Comparison of ENCODE assay signal across 27 mouse cellular contexts in genomic region chr4:12592973-12593372, GRCm38 (mm10).
DNase-seq lines count a peak whose midpoint lies in the region; ATAC-seq lines count a peak whose summit lies in the region.
"Had no signal": no experiment of that assay in that cellular context is flagged by ENCODE, and none has a peak within 500 bp of the region (broad histone marks: within the 10 kb centered on the region; RNA-seq: fewer than 3 reads in every experiment).

No protein-coding gene starts in this region.

- H3K27ac ChIP-seq in kidney, embryonic 15.5 days: no peak overlapping the region
- no peak overlapping the region for H3K27ac ChIP-seq in midbrain, embryonic 16.5 days (ENCODE audit: low read length)
- no peak overlapping the region for H3K27ac ChIP-seq in midbrain, embryonic 10.5 days (replicated peaks)
- H3K27ac ChIP-seq in embryonic facial prominence, embryonic 14.5 days (replicated peaks; ENCODE audit: low read depth, low read length): no peak overlapping the region
- H3K27ac ChIP-seq: embryonic facial prominence, embryonic 15.5 days; forebrain, embryonic 12.5 days; forebrain, embryonic 15.5 days; heart, adult 2 months; heart, embryonic 10.5 days; heart, embryonic 13.5 days; hindbrain, embryonic 10.5 days; hindbrain, embryonic 13.5 days; intestine, embryonic 15.5 days had no signal

- intact Hi-C loops in heart, postnatal 10 days (cut with DNase I): no loop called here

- H3K4me2 ChIP-seq in kidney, embryonic 15.5 days: no peak overlapping the region
- no peak overlapping the region for H3K4me2 ChIP-seq in midbrain, embryonic 16.5 days (ENCODE audit: low read length)
- H3K4me2 ChIP-seq in embryonic facial prominence, embryonic 14.5 days (ENCODE audit: low read depth, low read length): no peak overlapping the region
- H3K4me2 ChIP-seq: embryonic facial prominence, embryonic 15.5 days; forebrain, embryonic 12.5 days; forebrain, embryonic 15.5 days; heart, embryonic 13.5 days; hindbrain, embryonic 13.5 days; intestine, embryonic 15.5 days had no signal

- H3K4me1 ChIP-seq in kidney, embryonic 15.5 days: no peaks in the 10 kb centered on the region
- no peaks in the 10 kb centered on the region for H3K4me1 ChIP-seq in midbrain, embryonic 16.5 days (ENCODE audit: control insufficient read depth, insufficient read depth, low read length)
- H3K4me1 ChIP-seq in midbrain, embryonic 10.5 days: peaks cover 4% of the 10 kb centered on the region; the same call in 1 of the 2 replicates
- H3K4me1 ChIP-seq in embryonic facial prominence, embryonic 14.5 days (ENCODE audit: control insufficient read depth, insufficient read depth, low read length): peaks cover 29% of the 10 kb centered on the region
- H3K4me1 ChIP-seq: forebrain, embryonic 12.5 days; forebrain, embryonic 15.5 days; heart, embryonic 10.5 days; heart, embryonic 13.5 days; intestine, embryonic 15.5 days had no signal

- H3K4me3 ChIP-seq in kidney, embryonic 15.5 days (replicated peaks): no peak overlapping the region
- no peak overlapping the region for H3K4me3 ChIP-seq in midbrain, embryonic 16.5 days (ENCODE audit: low read depth, low read length)
- H3K4me3 ChIP-seq in midbrain, embryonic 10.5 days: no peak overlapping the region
- H3K4me3 ChIP-seq in embryonic facial prominence, embryonic 14.5 days (ENCODE audit: low read depth, low read length): no peak overlapping the region
- H3K4me3 ChIP-seq: embryonic facial prominence, embryonic 15.5 days; forebrain, embryonic 12.5 days; forebrain, embryonic 15.5 days; heart, adult 2 months; heart, embryonic 10.5 days; heart, embryonic 13.5 days; hindbrain, embryonic 10.5 days; hindbrain, embryonic 13.5 days; intestine, embryonic 15.5 days had no signal

- 0 out of 2 replicates have a peak, but pooled peaks have one; percentile 40 for ATAC-seq in kidney, embryonic 15.5 days (replicated peaks; ENCODE audit: low FRiP score)
- 0 out of 2 replicates have a peak, but pooled peaks have one; percentile 56 for ATAC-seq in midbrain, embryonic 16.5 days
- ATAC-seq in embryonic facial prominence, embryonic 14.5 days (ENCODE audit: low read depth): no peak
- ATAC-seq: activated CD4-positive, CD25-positive, alpha-beta regulatory T cell, adult 4 months; CD4-positive, CD25-positive, alpha-beta regulatory T cell, adult 4 months; forebrain, embryonic 15.5 days; hindbrain, embryonic 16.5 days; intestine, embryonic 15.5 days had no signal

- H3K9ac ChIP-seq in kidney, embryonic 15.5 days: no peak overlapping the region
- no peak overlapping the region for H3K9ac ChIP-seq in midbrain, embryonic 16.5 days (ENCODE audit: low read depth, low read length)
- no peak overlapping the region for H3K9ac ChIP-seq in embryonic facial prominence, embryonic 14.5 days (ENCODE audit: low read depth, low read length)
- H3K9ac ChIP-seq: embryonic facial prominence, embryonic 15.5 days; forebrain, embryonic 12.5 days; forebrain, embryonic 15.5 days; heart, embryonic 13.5 days; hindbrain, embryonic 13.5 days; intestine, embryonic 15.5 days had no signal

- no peaks in the 10 kb centered on the region for H3K9me3 ChIP-seq in kidney, embryonic 15.5 days (replicated peaks)
- H3K9me3 ChIP-seq in midbrain, embryonic 16.5 days (replicated peaks; ENCODE audit: control insufficient read depth, low read length, poor library complexity, severe bottlenecking): no peaks in the 10 kb centered on the region
- no peaks in the 10 kb centered on the region for H3K9me3 ChIP-seq in midbrain, embryonic 10.5 days (replicated peaks)
- no peaks in the 10 kb centered on the region for H3K9me3 ChIP-seq in embryonic facial prominence, embryonic 14.5 days (ENCODE audit: control insufficient read depth, low read length)
- H3K9me3 ChIP-seq: embryonic facial prominence, embryonic 15.5 days; forebrain, embryonic 12.5 days; forebrain, embryonic 15.5 days; heart, embryonic 10.5 days; heart, embryonic 13.5 days; hindbrain, embryonic 10.5 days; hindbrain, embryonic 13.5 days; intestine, embryonic 15.5 days had no signal

- no peak for DNase-seq in kidney, adult 8-10 months
- DNase-seq in midbrain, embryonic 10.5 days (ENCODE audit: low spot score): no peak
- peak; percentile 18 for DNase-seq in embryo, embryonic 10.5 days (ENCODE audit: low spot score)
- DNase-seq in embryonic facial prominence, embryonic 14.5 days (ENCODE audit: low spot score): peak; percentile 45
- no peak for DNase-seq in heart, postnatal 4 days
- no peak for DNase-seq in heart, postnatal 10 days
- DNase-seq: adrenal gland, adult 8-10 months; adrenal gland, postnatal 25 days; cerebellum, adult 18-20 months; cerebellum, adult 9-10 months; cerebellum, postnatal 14 days; gastrocnemius, postnatal 10 days; gastrocnemius, postnatal 36 days; heart, adult 2 months had no signal

- H3K36me3 ChIP-seq in kidney, embryonic 15.5 days: no peaks in the 10 kb centered on the region
- no peaks in the 10 kb centered on the region for H3K36me3 ChIP-seq in midbrain, embryonic 16.5 days (ENCODE audit: control insufficient read depth, insufficient read depth, low read length)
- no peaks in the 10 kb centered on the region for H3K36me3 ChIP-seq in midbrain, embryonic 10.5 days
- H3K36me3 ChIP-seq in embryonic facial prominence, embryonic 14.5 days (ENCODE audit: control insufficient read depth, insufficient read depth, low read length): no peaks in the 10 kb centered on the region
- H3K36me3 ChIP-seq: embryonic facial prominence, embryonic 15.5 days; forebrain, embryonic 12.5 days; forebrain, embryonic 15.5 days; heart, embryonic 10.5 days; heart, embryonic 13.5 days; hindbrain, embryonic 10.5 days; hindbrain, embryonic 13.5 days; intestine, embryonic 15.5 days had no signal

- H3K27me3 ChIP-seq in kidney, embryonic 15.5 days: no peaks in the 10 kb centered on the region
- no peaks in the 10 kb centered on the region for H3K27me3 ChIP-seq in midbrain, embryonic 16.5 days (ENCODE audit: control insufficient read depth, insufficient read depth, low read depth, low read length)
- no peaks in the 10 kb centered on the region for H3K27me3 ChIP-seq in midbrain, embryonic 10.5 days (ENCODE audit: low read depth, poor library complexity, severe bottlenecking)
- H3K27me3 ChIP-seq in embryonic facial prominence, embryonic 14.5 days (replicated peaks; ENCODE audit: control insufficient read depth, insufficient read depth, low read length): no peaks in the 10 kb centered on the region
- H3K27me3 ChIP-seq: embryonic facial prominence, embryonic 15.5 days; forebrain, embryonic 12.5 days; forebrain, embryonic 15.5 days; heart, embryonic 13.5 days; hindbrain, embryonic 13.5 days; intestine, embryonic 15.5 days had no signal

- 32% methylated on average over 3 of the region's 3 CpGs for WGBS in kidney, embryonic 15.5 days
- 56% methylated on average over 3 of the region's 3 CpGs for WGBS in midbrain, embryonic 16.5 days
- WGBS in midbrain, embryonic 10.5 days: 79% methylated on average over 3 of the region's 3 CpGs
- 38% methylated on average over 3 of the region's 3 CpGs for WGBS in embryonic facial prominence, embryonic 14.5 days

Comparison
In these comparisons a context has a peak if more than half of its experiments do, and no peak if none do; other contexts are left out.
1. DNase-seq: peak in embryo, embryonic 10.5 days (single experiment) and embryonic facial prominence, embryonic 14.5 days (single experiment); none in kidney, adult 8-10 months (0 of 2), midbrain, embryonic 10.5 days (single experiment), heart, postnatal 4 days (single experiment) and heart, postnatal 10 days (0 of 2).